Mouse (Mus musculus) E14TG2a.4 (cell line): ENCODE measurements around the gene Lce3d.
A peak's percentile ranks its signal among the peaks of the same experiment; 100 is the strongest.

Source experiments
- H3K27me3 ChIP-seq: 2 replicates; pipeline ENCODE4 v1.6.1; 2014; ENCODE audit warnings: low read length, control low read depth; ENCODE audit not compliant: insufficient read depth
- H3K36me3 ChIP-seq: 2 replicates; pipeline ENCODE4 v1.6.1; 2014; ENCODE audit warnings: low read length, control low read depth; ENCODE audit not compliant: insufficient read depth
- H3K4me1 ChIP-seq: replicated peaks from 2 replicates; pipeline ENCODE4 v1.6.1; 2014; ENCODE audit warnings: low read depth, low read length, control low read depth
- H3K4me3 ChIP-seq: replicated peaks from 2 replicates; pipeline ENCODE4 v1.5.1; 2014; ENCODE audit warnings: mild to moderate bottlenecking, low read length
- H3K9me3 ChIP-seq: 2 replicates; pipeline ENCODE4 v1.6.1; 2014; ENCODE audit warnings: low read length, control low read depth
- CTCF ChIP-seq: conservative IDR thresholded peaks from 2 replicates; pipeline ENCODE4 v1.5.1; 2014; ENCODE audit warnings: low read length
- NANOG ChIP-seq: IDR thresholded peaks from 2 replicates; pipeline ENCODE4 v1.6.1; 2014; ENCODE audit warnings: borderline replicate concordance, low read length, mixed read lengths
- POU5F1 ChIP-seq: IDR thresholded peaks from 2 replicates; pipeline ENCODE4 v1.6.1; 2014; ENCODE audit warnings: low read length, borderline replicate concordance

Gene Lce3d

GRCm38 (mm10) chr3:92957090-92957489, at the start of gene Lce3d:
TSS of gene Lce3d (plus strand) at chr3:92957390.
- Histone ChIP-seq H3K27me3 (no peaks in the 10 kb centered on the region), H3K4me1 (no peaks in the 10 kb centered on the region), H3K9me3 (no peaks in the 10 kb centered on the region), H3K36me3 (no peaks in the 10 kb centered on the region), H3K4me3 (no peak within 1 kb of the TSS)
- no peak for TF ChIP-seq NANOG
- TF ChIP-seq POU5F1 = no peak
- TF ChIP-seq CTCF = no peak

- Histone ChIP-seq H3K4me3 (no peak overlapping the region), H3K36me3 (no peaks in the 10 kb centered on the region), H3K4me1 (no peaks in the 10 kb centered on the region), H3K27me3 (no peaks in the 10 kb centered on the region), H3K9me3 (no peaks in the 10 kb centered on the region)
- TF ChIP-seq POU5F1 (no peak), NANOG (no peak), CTCF (peak; percentile 59)
These were observed 49.6 kb upstream of the Lce3d start for GRCm38 (mm10) chr3:92907571-92907970.

GRCm38 (mm10) chr3:92920364-92920763, 36.8 kb upstream of the Lce3d start:
- peak; percentile 56 for TF ChIP-seq CTCF
- no peak for TF ChIP-seq POU5F1
- no peak for TF ChIP-seq NANOG
- Histone ChIP-seq H3K4me3 (no peak overlapping the region), H3K4me1 (0 out of 2 replicates have a peak, but pooled peaks cover 8% of the 10 kb centered on the region), H3K27me3 (no peaks in the 10 kb centered on the region), H3K36me3 (no peaks in the 10 kb centered on the region), H3K9me3 (no peaks in the 10 kb centered on the region)

DNA sequence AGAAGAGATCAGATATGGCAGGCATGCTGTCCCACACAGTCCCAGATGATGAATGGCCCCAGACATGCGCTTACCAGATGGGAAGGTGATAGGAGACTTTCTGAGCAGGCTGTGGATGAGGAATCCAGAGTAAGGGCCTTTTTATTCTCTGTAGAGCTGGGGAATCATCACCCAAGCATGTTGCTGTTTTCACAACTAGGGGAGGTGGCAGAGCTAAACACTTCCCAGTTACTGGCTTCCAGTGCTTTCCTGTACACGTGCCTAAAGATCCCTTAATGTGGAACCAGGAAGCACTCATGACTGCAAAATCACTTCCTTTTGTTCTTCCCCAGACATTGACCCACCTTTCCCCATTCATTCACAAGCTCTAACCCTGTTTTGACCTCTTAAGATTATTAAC, 31.1 kb upstream of the Lce3d start, which contains the start of gene Lce3a:
Gene Lce3a, minus strand, starts transcription at position 101 of the 400 bp plus-strand sequence.
- no peaks in the 10 kb centered on the region for H3K27me3 ChIP-seq
- no peaks in the 10 kb centered on the region for H3K36me3 ChIP-seq
- H3K4me1 ChIP-seq = no peaks in the 10 kb centered on the region
- no peaks in the 10 kb centered on the region for H3K9me3 ChIP-seq
- TF ChIP-seq CTCF (no peak), POU5F1 (no peak), NANOG (no peak)
- no peak within 1 kb of the TSS for H3K4me3 ChIP-seq

- Histone ChIP-seq H3K36me3 (no peaks in the 10 kb centered on the region), H3K4me3 (no peak within 1 kb of the TSS), H3K9me3 (no peaks in the 10 kb centered on the region), H3K4me1 (peaks cover 2% of the 10 kb centered on the region; the same call in 1 of the 2 replicates), H3K27me3 (no peaks in the 10 kb centered on the region)
- no peak for TF ChIP-seq NANOG
- TF ChIP-seq POU5F1 = no peak
These were observed 24.5 kb upstream of the Lce3d start, which contains the start of gene Lce3b for GRCm38 (mm10) chr3:92932679-92933078. TSS of gene Lce3b (plus strand) at chr3:92932979.

DNA sequence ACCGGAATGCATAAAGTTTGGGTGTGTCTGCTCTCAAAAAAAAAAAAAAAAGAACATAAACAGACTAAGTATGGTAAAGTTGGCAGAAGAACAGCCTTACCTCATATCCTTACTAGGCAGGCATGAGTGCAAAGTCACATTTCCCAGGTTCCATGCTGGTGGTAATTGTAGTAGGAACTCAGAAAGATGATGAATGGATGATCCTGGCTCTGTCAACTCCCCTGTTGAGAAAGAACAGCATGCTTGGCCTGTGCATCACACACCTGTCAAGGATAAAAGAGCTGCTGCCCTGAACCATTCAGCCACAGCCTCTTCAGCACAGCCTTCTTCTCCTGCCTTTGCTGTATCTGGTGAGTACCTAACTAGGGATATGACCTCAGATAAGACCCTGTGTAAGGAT, 13.0 kb upstream of the Lce3d start, which contains the start of gene Lce3c:
Gene Lce3c, plus strand, starts transcription at position 301 of the 400 bp plus-strand sequence.
- TF ChIP-seq CTCF = no peak
- TF ChIP-seq POU5F1 = no peak
- TF ChIP-seq NANOG = no peak
- Histone ChIP-seq H3K27me3 (no peaks in the 10 kb centered on the region), H3K36me3 (no peaks in the 10 kb centered on the region), H3K4me1 (no peaks in the 10 kb centered on the region), H3K4me3 (no peak within 1 kb of the TSS), H3K9me3 (no peaks in the 10 kb centered on the region)

- H3K36me3 ChIP-seq = no peaks in the 10 kb centered on the region
- TF ChIP-seq CTCF (no peak), NANOG (no peak), POU5F1 (no peak)
- H3K27me3 ChIP-seq = no peaks in the 10 kb centered on the region
- no peaks in the 10 kb centered on the region for H3K4me1 ChIP-seq
- peaks cover 10% of the 10 kb centered on the region; the same call in 1 of the 2 replicates for H3K9me3 ChIP-seq
- H3K4me3 ChIP-seq = no peak within 1 kb of the TSS
These were observed 9.6 kb downstream of the Lce3d start, which contains the start of gene Lce3e for GRCm38 (mm10) chr3:92966761-92967160. TSS of gene Lce3e (plus strand) at chr3:92967061.

- H3K36me3 ChIP-seq = no peaks in the 10 kb centered on the region
- H3K4me3 ChIP-seq = no peak overlapping the region
- H3K4me1 ChIP-seq = no peaks in the 10 kb centered on the region
- TF ChIP-seq POU5F1 = no peak
- TF ChIP-seq NANOG = no peak
- no peak for TF ChIP-seq CTCF
- no peaks in the 10 kb centered on the region for H3K27me3 ChIP-seq
- no peaks in the 10 kb centered on the region for H3K9me3 ChIP-seq
These were observed 21.3 kb downstream of the Lce3d start for GRCm38 (mm10) chr3:92978484-92978883.

GRCm38 (mm10) chr3:92991926-92992325, 34.7 kb downstream of the Lce3d start, which contains the start of gene Lce3f:
TSS of gene Lce3f (plus strand) at chr3:92992226.
- Histone ChIP-seq H3K9me3 (no peaks in the 10 kb centered on the region), H3K4me1 (no peaks in the 10 kb centered on the region), H3K4me3 (no peak within 1 kb of the TSS), H3K36me3 (no peaks in the 10 kb centered on the region), H3K27me3 (peaks cover 5% of the 10 kb centered on the region; the same call in 1 of the 2 replicates)
- no peak for TF ChIP-seq POU5F1
